Mouse (Mus musculus): ENCODE measurements around the gene Ehd2.
"Not testable (repeated sequence)": the region's sequence is repeated elsewhere in the genome, so short reads cannot be mapped to it uniquely, and the experiment has no call there.

Gene Ehd2

GRCm38 (mm10) chr7:15945721-15946536 is 21.4 kb downstream of the Ehd2 start, which contains the start of gene Nop53:
Gene Nop53 (minus strand): TSS chr7:15946074.
- DNase-seq (ENCODE audit: low spot score) = peak; percentile 62

- no peak for DNase-seq (ENCODE audit: low spot score)
Observed at GRCm38 (mm10) chr7:15945211-15945610, 22.2 kb downstream of the Ehd2 start.

GRCm38 (mm10) chr7:15944311-15944710 is 23.1 kb downstream of the Ehd2 start:
- no peak for DNase-seq (ENCODE audit: low spot score)

GRCm38 (mm10) chr7:15938621-15939020 is 28.7 kb downstream of the Ehd2 start:
- no peak for DNase-seq (ENCODE audit: low spot score)

GRCm38 (mm10) chr7:15937491-15937890 is 29.9 kb downstream of the Ehd2 start:
- no peak for DNase-seq (ENCODE audit: low spot score)

- DNase-seq (ENCODE audit: low spot score) = no peak
Observed at GRCm38 (mm10) chr7:15933437-15934359, 33.7 kb downstream of the Ehd2 start.

- DNase-seq (ENCODE audit: low spot score) = no peak
Observed at GRCm38 (mm10) chr7:15931635-15932034, 35.7 kb downstream of the Ehd2 start.

GRCm38 (mm10) chr7:15930543-15930942 is 36.8 kb downstream of the Ehd2 start:
- no peak for DNase-seq (ENCODE audit: low spot score)

GRCm38 (mm10) chr7:15929910-15930309 is 37.5 kb downstream of the Ehd2 start:
- no peak for DNase-seq (ENCODE audit: low spot score)

GRCm38 (mm10) chr7:15922220-15922773 is 45.1 kb downstream of the Ehd2 start, which contains the start of gene Selenow:
Gene Selenow (minus strand): TSS chr7:15922402.
- DNase-seq (ENCODE audit: low spot score) = peak; percentile 62

- DNase-seq (ENCODE audit: low spot score) = no peak
Observed at GRCm38 (mm10) chr7:15921796-15922195, 45.6 kb downstream of the Ehd2 start.

GRCm38 (mm10) chr7:15920645-15921190 is 46.6 kb downstream of the Ehd2 start:
- DNase-seq (ENCODE audit: low spot score) = no peak

GRCm38 (mm10) chr7:15919947-15920346 is 47.4 kb downstream of the Ehd2 start:
- DNase-seq (ENCODE audit: low spot score) = no peak

- no peak for DNase-seq (ENCODE audit: low spot score)
Observed at GRCm38 (mm10) chr7:15918371-15918770, 49.0 kb downstream of the Ehd2 start.

- no peak for DNase-seq (ENCODE audit: low spot score)
Observed at GRCm38 (mm10) chr7:15916996-15917395, 50.4 kb downstream of the Ehd2 start.

- no peak for DNase-seq (ENCODE audit: low spot score)
Observed at GRCm38 (mm10) chr7:15916134-15916723, 51.1 kb downstream of the Ehd2 start.

GRCm38 (mm10) chr7:15915695-15916094 is 51.7 kb downstream of the Ehd2 start:
- DNase-seq (ENCODE audit: low spot score) = not testable (repeated sequence)

- DNase-seq (ENCODE audit: low spot score) = no peak
Observed at GRCm38 (mm10) chr7:15914751-15915150, 52.6 kb downstream of the Ehd2 start.

- DNase-seq (ENCODE audit: low spot score) = no peak
Observed at GRCm38 (mm10) chr7:15914252-15914651, 53.1 kb downstream of the Ehd2 start.

- no peak for DNase-seq (ENCODE audit: low spot score)
Observed at GRCm38 (mm10) chr7:15912183-15912582, 55.2 kb downstream of the Ehd2 start.

GRCm38 (mm10) chr7:15910521-15910920 is 56.8 kb downstream of the Ehd2 start:
- DNase-seq (ENCODE audit: low spot score) = no peak
